Mouse (Mus musculus): Measurements from ENCODE around the gene Camk1.

GRCm38 (mm10) chr6:113330547-113330946 is 13.2 kb downstream of the Camk1 start:
- TF ChIP-seq CTCF (IDR thresholded peaks at IDR 0.05; ENCODE audit: low read depth, low read length), result no peak
- no peak for TF ChIP-seq POLR2A (IDR thresholded peaks at IDR 0.05; ENCODE audit: insufficient read depth, low read length)
